Mouse (Mus musculus) inflammation-experienced regulatory T-cells (primary cell): Measurements from ENCODE around the gene Tmigd1. TPM values are rescaled to one million over a fixed set of nuclear protein-coding genes. Genes with fewer than 3 reads are reported as not detected.

Source experiments
- polyA plus RNA-seq, 2 experiments: library from polyadenylated mRNA; unstranded; fragments of 100-300 nt; shearing (Covaris generic); gene quantifications; one replicate each; pipeline ENCODE4 v1.2.1; 2017

The Tmigd1 gene
- polyA plus RNA-seq: under 1 TPM in 1 of 2 experiments, not detected in 1; 0.39 TPM

GRCm38 (mm10) chr11:76901579-76902361 is at the start of gene Tmigd1:
Gene Tmigd1 (plus strand): TSS chr11:76902159.

GRCm38 (mm10) chr11:76924759-76925236 is 22.8 kb downstream of the Tmigd1 start, which contains the start of gene Blmh:
Gene Blmh (plus strand): TSS chr11:76924809.

Other genes starting within 250 kb of the Tmigd1 start
- under 1 TPM in 1 of 2 experiments, not detected in 1; 0.22 TPM for gene Bhlha9, start 229.7 kb upstream of the Tmigd1 start, polyA plus RNA-seq
- under 1 TPM in 1 of 2 experiments, not detected in 1; 0.18 TPM for gene Trarg1, start 222.4 kb upstream of the Tmigd1 start, polyA plus RNA-seq
- 10 to 100 TPM; 49.8 to 50.3 TPM for gene Gosr1, start 138.6 kb upstream of the Tmigd1 start, polyA plus RNA-seq
- 10 to 100 TPM in 1 of 2 experiments, 1 to 10 TPM in 1; 5.0 to 11.7 TPM for gene Cpd, start 55.1 kb upstream of the Tmigd1 start, polyA plus RNA-seq
- gene Blmh, start 22.6 kb downstream of the Tmigd1 start, polyA plus RNA-seq: 10 to 100 TPM; 58.3 to 66.2 TPM
- 1 to 10 TPM in 1 of 2 experiments, under 1 TPM in 1; 0.64 to 2.6 TPM for gene Slc6a4, start 96.4 kb downstream of the Tmigd1 start, polyA plus RNA-seq
- gene Nsrp1, start 176.3 kb downstream of the Tmigd1 start, polyA plus RNA-seq: 10 to 100 TPM; 37.9 to 42.1 TPM